11 mouse cellular contexts compared by ENCODE assay signal in the genomic region with DNA sequence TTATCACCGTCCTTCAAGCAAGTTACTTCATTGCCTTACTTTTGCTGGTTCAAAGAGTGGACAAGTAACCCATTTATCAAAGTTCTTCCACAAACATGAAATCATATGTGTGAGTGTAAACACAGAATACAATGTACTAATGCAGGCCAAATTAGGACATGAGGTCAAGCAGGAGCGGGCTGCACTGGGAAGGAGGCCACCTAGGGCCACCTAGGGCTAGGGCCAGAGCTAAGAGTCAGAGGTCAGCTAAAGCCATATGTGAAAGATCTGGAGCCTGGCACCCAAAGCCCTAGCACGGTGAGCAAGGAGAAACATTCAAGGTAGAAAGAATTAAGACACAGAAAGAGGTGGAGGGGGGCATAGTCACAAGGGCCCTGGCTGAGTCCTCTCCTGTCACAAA. TPM values are rescaled to one million over a fixed set of nuclear protein-coding genes. Genes with fewer than 3 reads are reported as not detected.
DNase-seq lines count a peak whose midpoint lies in the region; ATAC-seq and TF ChIP-seq lines count a peak whose summit lies in the region.
"Had no signal": no experiment of that assay in that cellular context is flagged by ENCODE, and none has a peak within 500 bp of the region (broad histone marks: within the 10 kb centered on the region; RNA-seq: fewer than 3 reads in every experiment).

No protein-coding gene starts in this region.

- peaks cover 29% of the 10 kb centered on the region for H3K4me1 ChIP-seq in forebrain, embryonic 15.5 days
- peaks cover 15% of the 10 kb centered on the region for H3K4me1 ChIP-seq in forebrain, embryonic 14.5 days (ENCODE audit: control insufficient read depth, insufficient read depth, low read length)
- H3K4me1 ChIP-seq in lung, embryonic 15.5 days = peaks cover 20% of the 10 kb centered on the region
- peaks cover 5% of the 10 kb centered on the region; the same call in 1 of the 2 replicates for H3K4me1 ChIP-seq in lung, postnatal 0 days (ENCODE audit: insufficient read depth, low read depth, low read length)
- peaks cover 17% of the 10 kb centered on the region for H3K4me1 ChIP-seq in limb, embryonic 11.5 days (ENCODE audit: control insufficient read depth, insufficient read depth, low read length)

- 91% methylated on average over 3 of the region's 3 CpGs for WGBS in forebrain, embryonic 15.5 days
- 89% methylated on average over 3 of the region's 3 CpGs for WGBS in forebrain, embryonic 14.5 days
- WGBS in lung, embryonic 15.5 days = 74% methylated on average over 3 of the region's 3 CpGs
- whole genome bisulfite sequencing in lung, postnatal 0 days = 72% methylated on average over 3 of the region's 3 CpGs
- WGBS in limb, embryonic 11.5 days = 76% methylated on average over 3 of the region's 3 CpGs

- H3ac ChIP-seq in myocyte (ENCODE audit: control insufficient read depth, insufficient read length) = no peak overlapping the region

- no peaks in the 10 kb centered on the region for H3K27me3 ChIP-seq in forebrain, embryonic 15.5 days
- H3K27me3 ChIP-seq in forebrain, embryonic 14.5 days (replicated peaks; ENCODE audit: control insufficient read depth, insufficient read depth, low read length) = no peaks in the 10 kb centered on the region
- H3K27me3 ChIP-seq in lung, embryonic 15.5 days = no peaks in the 10 kb centered on the region
- H3K27me3 ChIP-seq in lung, postnatal 0 days (replicated peaks; ENCODE audit: insufficient read depth, low read length) = no peaks in the 10 kb centered on the region
- H3K27me3 ChIP-seq in limb, embryonic 11.5 days (ENCODE audit: control insufficient read depth, insufficient read depth, low read length) = no peaks in the 10 kb centered on the region
- H3K27me3 ChIP-seq in myocyte (ENCODE audit: control insufficient read depth, insufficient read depth, insufficient read length) = no peaks in the 10 kb centered on the region

- no peak overlapping the region for H3K27ac ChIP-seq in forebrain, embryonic 15.5 days (replicated peaks)
- H3K27ac ChIP-seq in forebrain, embryonic 14.5 days (ENCODE audit: low read depth, low read length) = no peak overlapping the region
- no peak overlapping the region for H3K27ac ChIP-seq in lung, embryonic 15.5 days
- H3K27ac ChIP-seq in lung, postnatal 0 days (ENCODE audit: low read length) = no peak overlapping the region
- no peak overlapping the region for H3K27ac ChIP-seq in limb, embryonic 11.5 days (replicated peaks; ENCODE audit: low read depth, low read length)
- H3K27ac ChIP-seq: layer of hippocampus, adult 2 months had no signal

- no peak overlapping the region for H3K9ac ChIP-seq in forebrain, embryonic 15.5 days (replicated peaks)
- no peak overlapping the region for H3K9ac ChIP-seq in forebrain, embryonic 14.5 days (ENCODE audit: low read length)
- no peak overlapping the region for H3K9ac ChIP-seq in lung, embryonic 15.5 days
- no peak overlapping the region for H3K9ac ChIP-seq in lung, postnatal 0 days (replicated peaks; ENCODE audit: low read depth)
- H3K9ac ChIP-seq in limb, embryonic 11.5 days (ENCODE audit: low read length) = no peak overlapping the region

- H3K4me3 ChIP-seq in forebrain, embryonic 15.5 days = 0 out of 2 replicates have a peak overlapping the region, but pooled peaks have one; percentile 74
- H3K4me3 ChIP-seq in forebrain, embryonic 14.5 days (ENCODE audit: low read depth, low read length) = no peak overlapping the region
- H3K4me3 ChIP-seq in lung, embryonic 15.5 days = no peak overlapping the region
- no peak overlapping the region for H3K4me3 ChIP-seq in lung, postnatal 0 days (ENCODE audit: low read depth, low read length)
- H3K4me3 ChIP-seq in limb, embryonic 11.5 days (ENCODE audit: low read depth, low read length) = no peak overlapping the region; the same call in 1 of the 2 replicates
- H3K4me3 ChIP-seq in myocyte = peak overlapping the region; percentile 58

- peaks cover 42% of the 10 kb centered on the region for H3K36me3 ChIP-seq in forebrain, embryonic 15.5 days
- peaks cover 43% of the 10 kb centered on the region for H3K36me3 ChIP-seq in forebrain, embryonic 14.5 days (ENCODE audit: control insufficient read depth, insufficient read depth, low read length)
- H3K36me3 ChIP-seq in lung, embryonic 15.5 days = peaks cover 46% of the 10 kb centered on the region
- peaks cover 13% of the 10 kb centered on the region; the same call in 1 of the 2 replicates for H3K36me3 ChIP-seq in lung, postnatal 0 days (ENCODE audit: insufficient read depth, low read length)
- peaks cover 27% of the 10 kb centered on the region for H3K36me3 ChIP-seq in limb, embryonic 11.5 days (ENCODE audit: control insufficient read depth, insufficient read depth, low read length)
- H3K36me3 ChIP-seq in myocyte (ENCODE audit: control insufficient read depth, insufficient read depth) = no peaks in the 10 kb centered on the region

- peak overlapping the region; percentile 97; the same call in 1 of the 2 replicates for H3K4me2 ChIP-seq in forebrain, embryonic 15.5 days (replicated peaks)
- no peak overlapping the region for H3K4me2 ChIP-seq in forebrain, embryonic 14.5 days (ENCODE audit: low read length)
- H3K4me2 ChIP-seq in lung, embryonic 15.5 days = peak overlapping the region; percentile 84; the same call in 1 of the 2 replicates
- no peak overlapping the region for H3K4me2 ChIP-seq in lung, postnatal 0 days (replicated peaks; ENCODE audit: low read depth, low read length)
- H3K4me2 ChIP-seq in limb, embryonic 11.5 days (ENCODE audit: low read depth, severe bottlenecking) = peak overlapping the region; percentile 71; the same call in 1 of the 2 replicates
- H3K4me2 ChIP-seq in myocyte (ENCODE audit: low read depth) = no peak overlapping the region

- DNase-seq in forebrain, embryonic 14.5 days (ENCODE audit: low spot score) = no peak
- no peak for DNase-seq in lung, postnatal 0 days (ENCODE audit: low spot score)
- no peak for DNase-seq in limb, embryonic 11.5 days (ENCODE audit: low spot score)
- DNase-seq in adrenal gland, postnatal 25 days = no peak
- DNase-seq in left cerebral cortex, adult 18-20 months (ENCODE audit: low spot score in 2 of 2) = no peak
- DNase-seq: lung, postnatal 14 days; thymus, postnatal 4 days had no signal

- H3K79me2 ChIP-seq in myocyte (ENCODE audit: control insufficient read depth, insufficient read depth) = peaks cover 6% of the 10 kb centered on the region

- no peak for TF ChIP-seq EP300 in lung, postnatal 0 days (IDR thresholded peaks at IDR 0.05)

- no peak for TF ChIP-seq POLR2A in myocyte (IDR thresholded peaks at IDR 0.05; ENCODE audit: insufficient read length, low read depth)

- H3K9me3 ChIP-seq in forebrain, embryonic 15.5 days = no peaks in the 10 kb centered on the region
- no peaks in the 10 kb centered on the region for H3K9me3 ChIP-seq in forebrain, embryonic 14.5 days (replicated peaks; ENCODE audit: control insufficient read depth, low read length)
- H3K9me3 ChIP-seq in lung, embryonic 15.5 days = no peaks in the 10 kb centered on the region
- H3K9me3 ChIP-seq in lung, postnatal 0 days (ENCODE audit: low read length) = no peaks in the 10 kb centered on the region
- H3K9me3 ChIP-seq in limb, embryonic 11.5 days (ENCODE audit: control insufficient read depth, low read length) = no peaks in the 10 kb centered on the region

- no peak for ATAC-seq in forebrain, embryonic 15.5 days (replicated peaks)
- no peak for ATAC-seq in forebrain, embryonic 14.5 days
- no peak for ATAC-seq in lung, embryonic 15.5 days (ENCODE audit: borderline replicate concordance, extremely low read depth, low FRiP score, low TSS enrichment)
- no peak for ATAC-seq in lung, postnatal 0 days
- no peak for ATAC-seq in limb, embryonic 11.5 days (ENCODE audit: insufficient number of reproducible peaks, low FRiP score, low TSS enrichment, low read depth)

- TF ChIP-seq CTCF in lung, postnatal 0 days (IDR thresholded peaks at IDR 0.05) = no peak

RNA-seq across cellular contexts. Expression of a gene that starts 2.3 kb away (rescaled TPM):
- polyA plus RNA-seq in forebrain, embryonic 15.5 days (2015; fragmentation: Nextera tagmentation; extraction: Ambion mirVana) = 22.4 and 23.0 TPM in 2 replicates
- polyA plus RNA-seq in forebrain, embryonic 14.5 days (2014; fragmentation: Nextera tagmentation; extraction: Ambion mirVana) = 16.4 and 21.8 TPM in 2 replicates
- polyA plus RNA-seq in lung, embryonic 15.5 days (2015; fragmentation: Nextera tagmentation; extraction: Ambion mirVana) = 22.0 and 22.9 TPM in 2 replicates
- 9.9 and 10.1 TPM in 2 replicates for polyA plus RNA-seq in lung, postnatal 0 days (2015; fragmentation: Nextera tagmentation; extraction: Ambion mirVana)
- polyA plus RNA-seq in limb, embryonic 11.5 days (2014; fragmentation: Nextera tagmentation; extraction: Ambion mirVana) = 28.5 and 33.5 TPM in 2 replicates
- 11.5 TPM for polyA plus RNA-seq in myocyte (2012; fragmentation: generic; extraction: Trizol)
- total RNA-seq in adrenal gland, postnatal 25 days (2021) = 25.6 and 44.9 TPM in 2 replicates
- total RNA-seq in left cerebral cortex, adult 18-20 months (2021) = 10 to 100 TPM; 23.1 to 24.6 TPM

RNA-seq across cellular contexts. Expression of a gene that starts 29.4 kb away (rescaled TPM):
- 291 and 296 TPM in 2 replicates for polyA plus RNA-seq in forebrain, embryonic 15.5 days (2015; fragmentation: Nextera tagmentation; extraction: Ambion mirVana)
- 293 and 334 TPM in 2 replicates for polyA plus RNA-seq in forebrain, embryonic 14.5 days (2014; fragmentation: Nextera tagmentation; extraction: Ambion mirVana)
- 239 and 245 TPM in 2 replicates for polyA plus RNA-seq in lung, embryonic 15.5 days (2015; fragmentation: Nextera tagmentation; extraction: Ambion mirVana)
- 170 and 185 TPM in 2 replicates for polyA plus RNA-seq in lung, postnatal 0 days (2015; fragmentation: Nextera tagmentation; extraction: Ambion mirVana)
- 331 and 340 TPM in 2 replicates for polyA plus RNA-seq in limb, embryonic 11.5 days (2014; fragmentation: Nextera tagmentation; extraction: Ambion mirVana)
- polyA plus RNA-seq in myocyte (2012; fragmentation: generic; extraction: Trizol) = 338 TPM
- total RNA-seq in adrenal gland, postnatal 25 days (2021) = 261 and 282 TPM in 2 replicates
- total RNA-seq in left cerebral cortex, adult 18-20 months (2021) = 100 to 1,000 TPM; 165 to 171 TPM

RNA-seq across cellular contexts. Expression of a gene that starts 38.5 kb away (rescaled TPM):
- 24.9 and 27.1 TPM in 2 replicates for polyA plus RNA-seq in forebrain, embryonic 15.5 days (2015; fragmentation: Nextera tagmentation; extraction: Ambion mirVana)
- 28.8 and 31.0 TPM in 2 replicates for polyA plus RNA-seq in forebrain, embryonic 14.5 days (2014; fragmentation: Nextera tagmentation; extraction: Ambion mirVana)
- 20.5 and 21.8 TPM in 2 replicates for polyA plus RNA-seq in lung, embryonic 15.5 days (2015; fragmentation: Nextera tagmentation; extraction: Ambion mirVana)
- polyA plus RNA-seq in lung, postnatal 0 days (2015; fragmentation: Nextera tagmentation; extraction: Ambion mirVana) = 13.6 and 15.6 TPM in 2 replicates
- polyA plus RNA-seq in limb, embryonic 11.5 days (2014; fragmentation: Nextera tagmentation; extraction: Ambion mirVana) = 25.0 and 28.0 TPM in 2 replicates
- polyA plus RNA-seq in myocyte (2012; fragmentation: generic; extraction: Trizol) = 44.9 TPM
- total RNA-seq in adrenal gland, postnatal 25 days (2021) = 58.1 and 61.8 TPM in 2 replicates
- 10 to 100 TPM; 60.9 to 62.2 TPM for total RNA-seq in left cerebral cortex, adult 18-20 months (2021)

RNA-seq across cellular contexts. Expression of a gene that starts 59.1 kb away (rescaled TPM):
- polyA plus RNA-seq in forebrain, embryonic 15.5 days (2015; fragmentation: Nextera tagmentation; extraction: Ambion mirVana) = 5.4 and 6.0 TPM in 2 replicates
- 5.6 and 5.9 TPM in 2 replicates for polyA plus RNA-seq in forebrain, embryonic 14.5 days (2014; fragmentation: Nextera tagmentation; extraction: Ambion mirVana)
- polyA plus RNA-seq in lung, embryonic 15.5 days (2015; fragmentation: Nextera tagmentation; extraction: Ambion mirVana) = 9.5 and 9.8 TPM in 2 replicates
- polyA plus RNA-seq in lung, postnatal 0 days (2015; fragmentation: Nextera tagmentation; extraction: Ambion mirVana) = 3.3 and 3.5 TPM in 2 replicates
- polyA plus RNA-seq in limb, embryonic 11.5 days (2014; fragmentation: Nextera tagmentation; extraction: Ambion mirVana) = 13.3 and 13.7 TPM in 2 replicates
- 3.5 TPM for polyA plus RNA-seq in myocyte (2012; fragmentation: generic; extraction: Trizol)
- 27.5 and 36.2 TPM in 2 replicates for total RNA-seq in adrenal gland, postnatal 25 days (2021)
- 10 to 100 TPM; 23.1 to 24.5 TPM for total RNA-seq in left cerebral cortex, adult 18-20 months (2021)

Comparison
In these comparisons a context has a peak if more than half of its experiments do, and no peak if none do; other contexts are left out.
1. H3K4me2 ChIP-seq: peak in forebrain, embryonic 15.5 days (single experiment), lung, embryonic 15.5 days (single experiment) and limb, embryonic 11.5 days (single experiment); none in forebrain, embryonic 14.5 days (single experiment), lung, postnatal 0 days (single experiment) and myocyte (single experiment).
2. H3K4me3 ChIP-seq: peak in forebrain, embryonic 15.5 days (single experiment) and myocyte (single experiment); none in forebrain, embryonic 14.5 days (single experiment), lung, embryonic 15.5 days (single experiment), lung, postnatal 0 days (single experiment) and limb, embryonic 11.5 days (single experiment).